Mouse (Mus musculus) liver, embryonic 14.5 days (tissue): ENCODE results near the gene B2m. TPM values are rescaled to one million over a fixed set of nuclear protein-coding genes. Genes with fewer than 3 reads are reported as not detected.

ENCODE experiments used
- ATAC-seq: fragments of 200-750 bp; cut with Nextera tagmentation; 2 replicates; pipeline ENCODE4 v1.8.0; 2017; ENCODE audit warnings: moderate number of reproducible peaks, mild to moderate bottlenecking, moderate library complexity; ENCODE audit not compliant: insufficient read depth
- DNase-seq, 3 experiments: peaks; one replicate each; pipeline ENCODE4 v3.0.0-alpha.2; 2012 to 2013; ENCODE audit warnings: low read depth in 3 of 3, low spot score in 3 of 3
- H3K27ac ChIP-seq: fragments of 300-500 bp; sonication (generic); 2 replicates; pipeline ENCODE4 v1.5.1; 2014; ENCODE audit warnings: moderate library complexity, mild to moderate bottlenecking, control low read depth, inconsistent platforms
- H3K27me3 ChIP-seq: fragments of 300-500 bp; sonication (generic); 2 replicates; pipeline ENCODE4 v1.6.1; 2014; ENCODE audit warnings: mild to moderate bottlenecking, low read length, moderate library complexity; ENCODE audit not compliant: control insufficient read depth, insufficient read depth
- H3K36me3 ChIP-seq: fragments of 300-500 bp; sonication (generic); replicated peaks from 2 replicates; pipeline ENCODE4 v1.6.1; 2014; ENCODE audit warnings: low read depth; ENCODE audit not compliant: control insufficient read depth, insufficient read depth
- H3K4me1 ChIP-seq, 2 experiments: fragments of 200-500 bp in 1 of 2; fragments of 300-500 bp in 1 of 2; sonication (generic) in 1 of 2; replicated peaks; 2 replicates each; pipeline ENCODE4 v1.6.1; 2012 to 2014; ENCODE audit warnings: antibody characterized with exemption in 1 of 2, inconsistent platforms in 1 of 2, low read length in 1 of 2; ENCODE audit not compliant: control insufficient read depth in 2 of 2, insufficient read depth in 2 of 2
- H3K4me2 ChIP-seq: fragments of 300-500 bp; sonication (generic); 2 replicates; pipeline ENCODE4 v1.6.1; 2014; ENCODE audit warnings: low read depth, mild to moderate bottlenecking, control low read depth, moderate library complexity
- H3K4me3 ChIP-seq, 2 experiments: fragments of 200-500 bp in 1 of 2; fragments of 300-500 bp in 1 of 2; sonication (generic) in 1 of 2; 2 replicates each; pipeline ENCODE4 v1.5.1; 2012 to 2014; ENCODE audit warnings: low read depth in 2 of 2, low read length in 2 of 2, mild to moderate bottlenecking in 2 of 2, control low read depth in 1 of 2, inconsistent platforms in 1 of 2, moderate library complexity in 1 of 2; ENCODE audit not compliant: insufficient read depth in 1 of 2
- H3K9ac ChIP-seq: fragments of 300-500 bp; sonication (generic); replicated peaks from 2 replicates; pipeline ENCODE4 v1.6.1; 2014; ENCODE audit warnings: mild to moderate bottlenecking, control low read depth, moderate library complexity
- H3K9me3 ChIP-seq: fragments of 300-500 bp; sonication (generic); 2 replicates; pipeline ENCODE4 v1.6.1; 2016; ENCODE audit warnings: low read length, mixed read lengths; ENCODE audit not compliant: control insufficient read depth
- CTCF ChIP-seq: IDR thresholded peaks from 2 replicates; pipeline ENCODE4 v1.5.1; 2016; ENCODE audit warnings: antibody characterized with exemption, low read depth, control low read depth
- EP300 ChIP-seq: IDR thresholded peaks from 2 replicates; pipeline ENCODE4 v1.6.1; 2016; ENCODE audit warnings: antibody characterized with exemption, low read depth
- WGBS: fragments of 180-500 bp; shearing (Covaris S2); extraction: QIAGEN DNeasy Blood & Tissue Kit; methylation state at CpG from one replicate; pipeline ENCODE4 v1.1.7; 2014; ENCODE audit not compliant: insufficient replicate concordance; 5-methylcytosine and 5-hydroxymethylcytosine counted together
- polyA plus RNA-seq, 2 experiments: library from polyadenylated mRNA; depleted of rRNA in 1 of 2; stranded (reverse) in 1 of 2; unstranded in 1 of 2; fragments of >200 nt; fragmentation: Nextera tagmentation in 1 of 2; extraction: Ambion mirVana in 1 of 2; gene quantifications; 2 replicates each; pipeline versions ENCODE4 v1.2.1 to v1.2.3; 2012 to 2014

The B2m gene
- polyA plus RNA-seq, 2 experiments: 156 to 413 TPM

DNA sequence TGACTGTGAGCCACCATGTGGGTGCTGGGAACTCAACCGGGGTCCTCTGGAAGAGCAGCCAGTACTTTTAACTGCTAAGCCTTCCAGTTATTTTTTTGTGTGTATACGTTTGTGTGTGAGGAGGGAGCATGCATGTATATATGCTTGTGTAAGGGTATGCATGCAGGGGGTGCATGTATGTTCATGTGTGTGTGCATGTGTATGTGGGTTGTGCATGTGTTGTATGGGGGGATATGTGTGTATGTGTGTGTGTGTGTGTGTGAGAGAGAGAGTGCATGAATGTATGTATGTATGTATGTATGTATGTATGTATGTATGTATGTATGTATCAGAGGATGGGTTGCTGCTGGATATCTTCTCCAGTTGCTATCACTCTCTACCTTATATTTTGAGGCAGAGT, 7.0 kb downstream of the B2m start:
- Histone ChIP-seq H3K36me3 (peaks cover 6% of the 10 kb centered on the region), H3K4me2 (no peak overlapping the region), H3K9me3 (no peaks in the 10 kb centered on the region), H3K4me3 (no peak overlapping the region), H3K4me1 (peaks cover 0 to 26% of the 10 kb centered on the region in 2 experiments; a peak in 2 of 4 replicates), H3K27me3 (no peaks in the 10 kb centered on the region), H3K9ac (no peak overlapping the region), H3K27ac (no peak overlapping the region)
- no peak for DNase-seq
- no peak for ATAC-seq
- 75% methylated on average over 2 of the region's 2 CpGs for WGBS
- TF ChIP-seq EP300 (no peak), CTCF (no peak)

DNA sequence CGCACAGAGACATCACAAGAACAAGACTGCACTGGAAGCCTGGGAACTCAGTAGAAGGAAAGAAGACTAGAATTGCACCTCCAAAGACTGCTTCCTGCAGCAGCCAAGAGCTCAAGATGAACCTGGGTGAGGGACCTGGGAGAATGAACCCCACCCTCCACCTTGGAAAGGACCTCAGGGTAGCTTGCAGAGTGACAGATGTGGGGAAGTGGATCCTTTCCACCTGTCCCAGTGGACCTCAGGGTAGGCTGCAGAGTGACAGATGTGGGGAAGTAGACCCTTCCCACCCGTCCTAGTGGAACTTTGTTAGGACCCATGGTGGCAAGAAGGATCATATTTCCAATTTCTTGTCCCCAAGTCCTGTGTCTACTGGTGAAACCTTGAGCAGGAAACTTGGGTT, 7.8 kb downstream of the B2m start:
- TF ChIP-seq CTCF (no peak), EP300 (no peak)
- WGBS: 51% methylated on average over 2 of the region's 2 CpGs
- Histone ChIP-seq H3K4me2 (no peak overlapping the region), H3K27me3 (no peaks in the 10 kb centered on the region), H3K4me1 (peaks cover 0 to 23% of the 10 kb centered on the region in 2 experiments; a peak in 2 of 4 replicates), H3K9me3 (no peaks in the 10 kb centered on the region), H3K36me3 (peaks cover 6% of the 10 kb centered on the region), H3K27ac (no peak overlapping the region), H3K9ac (no peak overlapping the region), H3K4me3 (no peak overlapping the region)
- DNase-seq (no peak), ATAC-seq (no peak)

DNA sequence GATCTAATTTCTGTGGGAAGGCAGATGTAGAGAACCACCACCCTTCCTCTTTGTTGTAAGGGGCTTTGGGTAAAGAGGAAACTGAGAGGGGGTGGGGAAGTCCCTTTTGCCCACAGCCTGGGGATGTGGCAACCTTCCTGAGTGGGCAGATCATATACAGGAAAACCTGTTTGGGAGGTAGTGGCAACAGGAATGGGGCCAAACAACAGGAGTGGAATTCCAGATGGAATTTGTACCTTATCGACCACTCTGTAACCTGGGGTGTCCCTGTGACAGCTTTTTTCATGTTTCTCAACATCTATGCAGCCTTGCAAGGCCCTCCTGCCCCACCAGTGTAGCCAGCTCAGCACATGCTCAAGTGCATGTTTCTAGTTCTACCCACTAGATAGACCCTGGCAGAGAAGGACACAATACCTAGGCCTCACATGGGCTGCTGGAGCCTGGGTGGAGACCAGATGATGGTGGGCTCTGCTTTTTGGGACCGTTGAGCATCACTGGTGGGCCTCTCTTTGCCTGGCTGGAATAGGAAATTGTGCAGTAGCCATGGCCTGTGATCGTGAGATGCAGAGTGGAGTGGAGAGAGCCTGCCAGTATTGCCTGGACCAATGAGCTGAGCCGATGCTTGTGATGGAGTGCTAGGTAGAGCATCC, 8.7 kb downstream of the B2m start:
- WGBS: 58% methylated on average over 4 of the region's 4 CpGs
- no peaks in the 10 kb centered on the region for H3K9me3 ChIP-seq
- no peak overlapping the region for H3K4me3 ChIP-seq
- no peak overlapping the region for H3K27ac ChIP-seq
- peaks cover 6% of the 10 kb centered on the region for H3K36me3 ChIP-seq
- no peak for TF ChIP-seq EP300
- no peak for TF ChIP-seq CTCF
- no peak for DNase-seq
- H3K4me2 ChIP-seq: no peak overlapping the region
- H3K27me3 ChIP-seq: no peaks in the 10 kb centered on the region
- H3K4me1 ChIP-seq: peaks cover 0 to 23% of the 10 kb centered on the region in 2 experiments; a peak in 2 of 4 replicates
- peak; percentile 53 for ATAC-seq
- H3K9ac ChIP-seq: no peak overlapping the region

DNA sequence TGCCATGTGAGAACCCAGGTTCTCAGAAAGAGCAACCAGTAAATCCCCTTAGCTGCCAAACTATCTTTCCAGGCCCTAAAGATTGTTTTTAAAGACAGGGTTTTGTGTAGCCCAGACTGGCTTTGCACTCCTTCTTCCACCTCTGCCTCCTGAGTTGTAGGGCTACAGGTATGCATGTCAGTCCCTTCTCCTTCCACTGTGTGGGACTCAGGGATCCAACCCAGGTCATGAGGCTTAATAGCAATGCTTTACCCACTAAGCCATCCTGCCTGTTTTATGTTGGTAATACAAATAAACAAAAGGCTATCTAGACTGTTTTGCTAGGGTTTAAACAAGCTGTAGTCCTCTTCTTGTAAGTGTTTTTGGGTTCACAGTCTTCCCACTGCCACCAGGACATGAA, 10.1 kb downstream of the B2m start:
- Histone ChIP-seq H3K27ac (no peak overlapping the region), H3K4me3 (no peak overlapping the region), H3K9ac (no peak overlapping the region), H3K4me1 (peaks cover 0 to 23% of the 10 kb centered on the region in 2 experiments; a peak in 2 of 4 replicates), H3K27me3 (no peaks in the 10 kb centered on the region), H3K36me3 (no peaks in the 10 kb centered on the region; the same call in 1 of the 2 replicates), H3K9me3 (no peaks in the 10 kb centered on the region), H3K4me2 (no peak overlapping the region)
- ATAC-seq: no peak
- DNase-seq: no peak
- TF ChIP-seq EP300 (no peak), CTCF (no peak)

DNA sequence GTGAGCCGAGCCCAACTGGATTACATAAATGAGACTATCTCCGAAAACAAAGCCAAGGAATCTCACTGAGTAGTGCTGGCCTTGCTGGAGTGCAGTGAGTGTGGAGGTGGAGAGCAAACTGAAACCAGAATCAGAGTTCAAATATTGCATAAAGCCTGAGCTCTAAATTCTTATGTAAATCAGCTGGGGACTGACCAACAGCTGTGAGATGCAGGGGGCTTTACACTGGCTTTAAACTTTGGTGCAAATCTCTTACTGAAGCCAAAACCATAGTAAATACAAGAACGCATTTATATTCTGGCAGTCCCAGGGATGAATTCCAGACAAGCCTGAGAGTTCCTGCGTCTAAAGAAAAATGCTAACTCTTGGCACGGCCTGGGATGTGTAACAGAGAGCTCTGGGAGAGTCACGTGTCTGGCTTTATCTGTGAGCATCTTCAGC, 10.9 kb downstream of the B2m start:
- TF ChIP-seq CTCF (no peak), EP300 (no peak)
- Histone ChIP-seq H3K9ac (no peak overlapping the region), H3K9me3 (no peaks in the 10 kb centered on the region), H3K27ac (no peak overlapping the region), H3K4me2 (no peak overlapping the region), H3K27me3 (no peaks in the 10 kb centered on the region), H3K4me3 (no peak overlapping the region), H3K4me1 (peaks cover 0 to 21% of the 10 kb centered on the region in 2 experiments; a peak in 2 of 4 replicates), H3K36me3 (no peaks in the 10 kb centered on the region; the same call in 1 of the 2 replicates)
- DNase-seq (no peak), ATAC-seq (no peak)
- 62% methylated on average over 6 of the region's 6 CpGs for WGBS
